Mouse (Mus musculus) midbrain, postnatal 0 days (tissue): ENCODE results near the gene 1700015F17Rik. TPM values are rescaled to one million over a fixed set of nuclear protein-coding genes. Genes with fewer than 3 reads are reported as not detected.

ENCODE experiments used
- ATAC-seq: fragments of 200-750 bp; cut with Nextera tagmentation; 2 replicates; pipeline ENCODE4 v1.8.0; 2017; ENCODE audit warnings: moderate number of reproducible peaks, mild to moderate bottlenecking, moderate TSS enrichment, moderate library complexity; ENCODE audit not compliant: low FRiP score
- DNase-seq: peaks from one replicate; pipeline ENCODE4 v3.0.0-alpha.2; 2015; ENCODE audit warnings: low spot score
- H3K27ac ChIP-seq: fragments of 300-500 bp; sonication (generic); 2 replicates; pipeline ENCODE4 v1.5.1; 2014; ENCODE audit warnings: low read depth, mild to moderate bottlenecking, low read length, mixed read lengths
- H3K27me3 ChIP-seq: fragments of 300-500 bp; sonication (generic); 2 replicates; pipeline ENCODE4 v1.6.1; 2014; ENCODE audit warnings: low read length, control low read depth, mixed read lengths; ENCODE audit not compliant: insufficient read depth
- H3K36me3 ChIP-seq: fragments of 300-500 bp; sonication (generic); 2 replicates; pipeline ENCODE4 v1.6.1; 2014; ENCODE audit warnings: low read length, control low read depth, mixed read lengths; ENCODE audit not compliant: insufficient read depth
- H3K4me1 ChIP-seq: fragments of 300-500 bp; sonication (generic); 2 replicates; pipeline ENCODE4 v1.6.1; 2014; ENCODE audit warnings: mild to moderate bottlenecking, control low read depth, antibody characterized with exemption, low read length, mixed read lengths; ENCODE audit not compliant: insufficient read depth
- H3K4me2 ChIP-seq: fragments of 300-500 bp; sonication (generic); 2 replicates; pipeline ENCODE4 v1.6.1; 2014; ENCODE audit warnings: low read depth, mild to moderate bottlenecking, low read length, mixed read lengths; ENCODE audit not compliant: poor library complexity, severe bottlenecking
- H3K4me3 ChIP-seq: fragments of 300-500 bp; sonication (generic); 2 replicates; pipeline ENCODE4 v1.5.1; 2014; ENCODE audit warnings: low read depth, mild to moderate bottlenecking, low read length, moderate library complexity
- H3K9ac ChIP-seq: fragments of 300-500 bp; sonication (generic); replicated peaks from 2 replicates; pipeline ENCODE4 v1.6.1; 2014; ENCODE audit warnings: mild to moderate bottlenecking, low read length, moderate library complexity, mixed read lengths; ENCODE audit not compliant: poor library complexity, severe bottlenecking
- H3K9me3 ChIP-seq: fragments of 300-500 bp; sonication (generic); 2 replicates; pipeline ENCODE4 v1.6.1; 2016; ENCODE audit warnings: low read length, control low read depth
- CTCF ChIP-seq: IDR thresholded peaks from 2 replicates; pipeline ENCODE4 v1.5.1; 2016; ENCODE audit warnings: antibody characterized with exemption, mild to moderate bottlenecking
- WGBS: fragments of 180-500 bp; shearing (Covaris S2); extraction: QIAGEN DNeasy Blood & Tissue Kit; methylation state at CpG from one replicate; pipeline ENCODE4 v1.1.7; 2014; 5-methylcytosine and 5-hydroxymethylcytosine counted together
- polyA plus RNA-seq: library from polyadenylated mRNA; unstranded; fragments of >200 nt; fragmentation: Nextera tagmentation; extraction: Ambion mirVana; gene quantifications from 2 replicates; pipeline ENCODE4 v1.2.1, GENCODE M21; 2015
- total RNA-seq: library from RNA; depleted of rRNA; stranded (reverse); fragments of >200 nt; gene quantifications from 2 replicates; pipeline ENCODE4 v1.2.3, GENCODE M21; 2014

Gene 1700015F17Rik
- total and polyA plus RNA-seq, 2 experiments from 2014 or later = 0.22 TPM; not detected in 1

DNA sequence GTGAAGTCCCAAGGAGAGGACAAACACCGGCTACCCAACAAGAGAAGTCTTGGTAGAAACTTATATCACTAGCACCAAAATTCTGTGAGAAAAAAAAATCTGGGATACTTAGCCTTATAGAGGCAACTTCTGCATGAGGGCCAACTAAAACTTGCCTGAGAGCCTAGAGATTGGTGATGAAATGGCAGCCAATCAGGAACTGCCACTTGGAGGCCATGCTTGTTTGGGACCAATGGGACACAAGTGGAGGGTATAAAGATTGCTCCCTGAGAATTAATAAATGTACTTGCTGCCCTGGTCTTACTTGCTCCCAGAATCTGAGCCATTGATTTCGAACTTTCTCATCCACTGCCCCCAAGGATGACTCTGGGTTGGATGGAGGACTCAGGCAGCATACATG lies 57.5 kb downstream of the 1700015F17Rik start:
- no peak for TF ChIP-seq CTCF
- WGBS = 87% methylated on average over 2 of the region's 2 CpGs
- Histone ChIP-seq H3K9ac (no peak overlapping the region), H3K4me1 (no peaks in the 10 kb centered on the region), H3K4me3 (no peak overlapping the region), H3K36me3 (no peaks in the 10 kb centered on the region), H3K27me3 (no peaks in the 10 kb centered on the region), H3K27ac (no peak overlapping the region), H3K4me2 (no peak overlapping the region), H3K9me3 (no peaks in the 10 kb centered on the region)
- no peak for DNase-seq
- ATAC-seq = no peak

DNA sequence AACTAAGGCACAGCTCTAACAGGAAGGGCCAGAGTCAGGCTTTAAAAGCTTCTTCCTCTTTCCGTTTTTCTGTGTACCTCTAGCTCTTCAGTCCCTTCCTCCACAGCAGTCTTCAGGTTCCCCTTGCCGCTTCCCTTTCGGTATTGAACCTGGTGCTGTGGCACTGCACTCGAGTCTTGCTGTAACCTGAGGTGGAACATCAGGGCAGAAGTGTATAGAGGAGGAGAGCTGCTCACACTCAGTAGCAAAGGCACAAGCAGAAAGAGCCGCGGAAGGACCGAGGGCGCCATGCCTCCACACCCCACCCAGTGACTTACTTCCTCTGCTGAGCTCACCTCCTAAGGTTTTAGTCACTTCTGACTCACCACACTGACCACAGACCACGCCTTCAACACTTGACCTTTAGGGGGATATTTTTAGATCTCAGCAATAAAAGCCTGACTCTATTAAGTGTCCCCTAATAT lies 58.9 kb downstream of the 1700015F17Rik start, which contains the start of gene Cdk14:
Gene Cdk14 (minus strand): TSS at position 321 of the 464 bp plus-strand sequence.
- H3K4me1 ChIP-seq = no peaks in the 10 kb centered on the region
- H3K9me3 ChIP-seq = no peaks in the 10 kb centered on the region
- no peak for TF ChIP-seq CTCF
- no peaks in the 10 kb centered on the region for H3K36me3 ChIP-seq
- H3K9ac ChIP-seq = no peak within 1 kb of the TSS
- WGBS = 84% methylated on average over 9 of the region's 9 CpGs
- no peak within 1 kb of the TSS for H3K4me2 ChIP-seq
- DNase-seq = no peak
- no peak for ATAC-seq
- H3K27ac ChIP-seq = no peak within 1 kb of the TSS
- no peak within 1 kb of the TSS for H3K4me3 ChIP-seq
- H3K27me3 ChIP-seq = no peaks in the 10 kb centered on the region

DNA sequence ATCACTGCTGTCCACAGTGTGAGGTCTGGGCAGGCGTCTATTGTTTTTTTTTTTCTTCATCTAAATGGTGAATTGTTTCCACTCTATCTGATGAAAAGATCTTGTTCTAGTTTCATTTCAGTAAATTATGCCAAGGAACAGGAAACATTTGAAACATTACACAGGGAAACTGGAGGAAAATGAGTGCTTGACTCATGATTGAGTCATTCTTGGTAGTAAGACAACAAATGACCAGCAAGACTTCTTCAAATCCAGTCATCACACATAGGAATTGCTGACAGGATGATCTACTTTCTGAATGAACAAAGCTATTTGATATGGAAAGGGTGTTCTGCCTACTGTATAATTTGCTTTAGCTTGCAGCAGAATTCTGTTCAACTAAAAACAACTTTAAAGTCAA lies 59.7 kb downstream of the 1700015F17Rik start:
- no peak for TF ChIP-seq CTCF
- WGBS = 88% methylated on average over 1 of the region's 1 CpGs
- Histone ChIP-seq H3K4me2 (no peak overlapping the region), H3K9me3 (no peaks in the 10 kb centered on the region), H3K36me3 (no peaks in the 10 kb centered on the region), H3K4me1 (no peaks in the 10 kb centered on the region), H3K4me3 (no peak overlapping the region), H3K27ac (no peak overlapping the region), H3K27me3 (no peaks in the 10 kb centered on the region), H3K9ac (no peak overlapping the region)
- no peak for ATAC-seq
- no peak for DNase-seq

DNA sequence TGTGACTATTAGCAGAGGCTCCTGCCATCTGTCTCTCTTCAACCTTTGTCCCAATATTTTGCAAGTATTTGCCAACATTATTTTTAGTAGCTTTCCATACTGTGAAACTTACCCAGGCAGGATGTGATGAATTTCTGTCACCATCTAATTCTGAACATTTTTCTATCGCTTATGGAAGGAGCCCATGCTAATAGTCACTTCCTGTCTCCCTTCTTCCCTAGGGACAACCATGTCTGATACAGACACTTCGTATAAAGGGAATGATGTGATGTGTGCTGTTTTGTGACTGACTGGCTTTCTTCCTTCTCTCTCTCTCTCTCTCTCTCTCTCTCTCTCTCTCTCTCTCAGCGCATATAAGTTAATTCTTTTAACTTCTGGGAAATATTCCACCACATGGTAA lies 64.1 kb downstream of the 1700015F17Rik start:
- TF ChIP-seq CTCF = no peak
- no peaks in the 10 kb centered on the region for H3K4me1 ChIP-seq
- 80% methylated on average over 3 of the region's 3 CpGs for WGBS
- H3K36me3 ChIP-seq = no peaks in the 10 kb centered on the region
- no peak overlapping the region for H3K27ac ChIP-seq
- no peaks in the 10 kb centered on the region for H3K27me3 ChIP-seq
- DNase-seq = no peak
- H3K9me3 ChIP-seq = no peaks in the 10 kb centered on the region
- H3K4me2 ChIP-seq = no peak overlapping the region
- no peak overlapping the region for H3K9ac ChIP-seq
- no peak overlapping the region for H3K4me3 ChIP-seq
- no peak for ATAC-seq

DNA sequence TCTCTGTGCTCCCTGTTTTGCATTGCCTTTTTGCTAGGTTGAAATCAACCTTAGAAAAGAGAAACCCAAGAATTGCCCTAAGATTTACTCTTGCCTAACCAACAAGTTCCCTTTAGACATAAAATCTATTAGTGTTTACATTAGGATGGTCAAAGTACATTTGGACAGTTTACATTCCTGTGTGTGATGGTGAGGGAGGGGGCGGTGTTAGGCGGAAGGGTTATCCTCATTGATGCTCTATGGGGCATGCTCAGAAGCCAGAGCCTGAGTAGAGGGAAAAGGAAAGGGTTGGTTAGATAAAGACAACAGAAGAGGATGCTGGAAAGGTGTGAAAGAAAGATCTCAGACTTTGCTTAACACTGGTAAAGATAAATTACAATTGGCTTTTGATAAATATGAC lies 67.1 kb downstream of the 1700015F17Rik start:
- no peak for ATAC-seq
- H3K4me1 ChIP-seq = no peaks in the 10 kb centered on the region
- no peak overlapping the region for H3K9ac ChIP-seq
- no peak for DNase-seq
- H3K4me3 ChIP-seq = no peak overlapping the region
- no peaks in the 10 kb centered on the region for H3K36me3 ChIP-seq
- H3K4me2 ChIP-seq = no peak overlapping the region
- H3K27ac ChIP-seq = no peak overlapping the region
- H3K9me3 ChIP-seq = no peaks in the 10 kb centered on the region
- TF ChIP-seq CTCF = no peak
- 96% methylated on average over 2 of the region's 2 CpGs for WGBS
- H3K27me3 ChIP-seq = no peaks in the 10 kb centered on the region

DNA sequence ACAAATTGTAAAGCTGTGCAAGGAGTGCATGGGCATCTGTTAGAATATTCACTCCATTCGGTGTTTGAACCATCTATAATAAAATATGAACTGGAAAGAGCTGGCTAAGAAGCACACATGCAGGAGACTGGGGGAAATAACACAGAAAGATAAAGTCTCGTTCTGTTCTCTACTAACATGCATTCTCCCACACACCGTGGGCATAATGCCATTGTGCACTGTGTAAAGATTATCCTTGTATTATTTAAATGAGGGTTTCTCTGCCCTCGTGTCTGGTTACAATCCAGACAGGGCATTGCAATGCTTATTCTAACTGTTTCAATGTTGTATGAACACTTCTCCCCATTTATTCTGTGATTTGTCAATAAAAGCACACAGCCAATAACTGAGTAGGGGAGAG lies 77.0 kb downstream of the 1700015F17Rik start:
- no peaks in the 10 kb centered on the region for H3K9me3 ChIP-seq
- TF ChIP-seq CTCF = no peak
- no peaks in the 10 kb centered on the region for H3K27me3 ChIP-seq
- WGBS = 40% methylated on average over 4 of the region's 4 CpGs
- H3K36me3 ChIP-seq = no peaks in the 10 kb centered on the region
- H3K4me2 ChIP-seq = no peak overlapping the region
- ATAC-seq = no peak
- DNase-seq = no peak
- H3K9ac ChIP-seq = no peak overlapping the region
- no peak overlapping the region for H3K27ac ChIP-seq
- no peak overlapping the region for H3K4me3 ChIP-seq
- H3K4me1 ChIP-seq = no peaks in the 10 kb centered on the region
